Mouse (Mus musculus) embryonic fibroblast, embryonic 13.5 days (primary cell): ENCODE measurements around the gene Sertad1. TPM values are rescaled to one million over a fixed set of nuclear protein-coding genes. Genes with fewer than 3 reads are reported as not detected.
A peak's percentile ranks its signal among the peaks of the same experiment; 100 is the strongest.

Experiments used
- H3K27ac ChIP-seq: 2 replicates; pipeline ENCODE4 v1.5.1; 2012; ENCODE audit warnings: low read length, control low read depth, inconsistent platforms; ENCODE audit not compliant: insufficient read depth
- H3K4me1 ChIP-seq: 2 replicates; pipeline ENCODE4 v1.6.1; 2011; ENCODE audit warnings: low read length; ENCODE audit not compliant: control insufficient read depth, insufficient read depth
- H3K4me3 ChIP-seq: 2 replicates; pipeline ENCODE4 v1.5.1; 2011; ENCODE audit warnings: mild to moderate bottlenecking, control low read depth, low read length; ENCODE audit not compliant: insufficient read depth
- CTCF ChIP-seq: IDR thresholded peaks from 2 replicates; pipeline ENCODE4 v1.5.1; 2011; ENCODE audit warnings: mild to moderate bottlenecking, control low read depth, low read length, moderate library complexity, borderline replicate concordance; ENCODE audit not compliant: insufficient read depth
- POLR2A ChIP-seq: IDR thresholded peaks from 2 replicates; pipeline ENCODE4 v1.6.1; 2011; ENCODE audit warnings: low read depth, mild to moderate bottlenecking, control low read depth, low read length, moderate library complexity
- polyA plus RNA-seq: library from polyadenylated mRNA; stranded (reverse); fragments of >200 nt; gene quantifications from 2 replicates; pipeline ENCODE4 v1.2.4, GENCODE M21; 2011; ENCODE audit warnings: low read depth; ENCODE audit not compliant: missing spikeins, insufficient read length

Gene Sertad1
- polyA plus RNA-seq, 1 experiment, result 23.7 TPM

DNA sequence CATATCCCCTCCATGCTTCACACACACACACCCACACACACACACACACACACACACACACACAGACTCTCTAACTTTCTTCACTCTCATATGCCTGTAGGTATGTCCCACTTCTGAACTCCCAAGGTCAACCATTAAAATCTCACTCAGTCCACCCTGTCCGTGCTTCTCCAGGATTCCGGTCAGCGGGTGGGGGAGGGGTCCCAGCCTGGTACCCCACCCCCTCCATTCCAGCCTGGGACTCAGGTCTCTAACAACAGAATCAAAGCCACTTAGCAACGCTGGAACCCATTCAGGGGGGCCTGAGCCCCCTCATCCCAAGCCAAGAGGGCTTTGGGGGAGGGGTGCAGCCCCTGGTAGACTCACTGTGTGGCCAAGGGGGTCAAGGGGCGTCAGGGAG, 36.3 kb downstream of the Sertad1 start, which contains the start of gene Hipk4:
TSS of gene Hipk4 (plus strand) at position 301 of the 400 bp plus-strand sequence.
- H3K4me1 ChIP-seq, result no peaks in the 10 kb centered on the region
- H3K27ac ChIP-seq, result no peak within 1 kb of the TSS
- no peak within 1 kb of the TSS for H3K4me3 ChIP-seq
- no peak for TF ChIP-seq CTCF
- TF ChIP-seq POLR2A, result no peak

DNA sequence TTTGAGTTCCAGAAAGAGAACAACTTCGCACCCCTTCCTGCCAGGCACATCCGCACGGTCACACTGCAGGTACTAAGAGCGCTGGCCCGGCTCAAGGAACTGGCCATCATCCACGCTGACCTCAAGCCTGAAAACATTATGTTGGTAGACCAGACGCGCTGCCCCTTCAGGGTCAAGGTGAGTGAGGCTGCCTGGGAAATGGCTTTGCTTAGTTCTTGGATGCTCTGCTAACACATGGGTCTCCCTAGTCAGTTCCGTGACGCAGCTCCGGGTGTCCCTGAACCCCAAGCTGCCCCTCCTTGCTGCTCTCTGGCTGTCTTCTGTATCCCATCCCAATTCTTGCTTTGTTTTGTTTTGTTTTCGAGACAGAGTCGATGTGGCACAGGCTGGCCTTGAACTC, 37.1 kb downstream of the Sertad1 start:
- no peak overlapping the region for H3K27ac ChIP-seq
- no peak overlapping the region for H3K4me3 ChIP-seq
- no peaks in the 10 kb centered on the region for H3K4me1 ChIP-seq
- TF ChIP-seq CTCF (no peak), POLR2A (no peak)

DNA sequence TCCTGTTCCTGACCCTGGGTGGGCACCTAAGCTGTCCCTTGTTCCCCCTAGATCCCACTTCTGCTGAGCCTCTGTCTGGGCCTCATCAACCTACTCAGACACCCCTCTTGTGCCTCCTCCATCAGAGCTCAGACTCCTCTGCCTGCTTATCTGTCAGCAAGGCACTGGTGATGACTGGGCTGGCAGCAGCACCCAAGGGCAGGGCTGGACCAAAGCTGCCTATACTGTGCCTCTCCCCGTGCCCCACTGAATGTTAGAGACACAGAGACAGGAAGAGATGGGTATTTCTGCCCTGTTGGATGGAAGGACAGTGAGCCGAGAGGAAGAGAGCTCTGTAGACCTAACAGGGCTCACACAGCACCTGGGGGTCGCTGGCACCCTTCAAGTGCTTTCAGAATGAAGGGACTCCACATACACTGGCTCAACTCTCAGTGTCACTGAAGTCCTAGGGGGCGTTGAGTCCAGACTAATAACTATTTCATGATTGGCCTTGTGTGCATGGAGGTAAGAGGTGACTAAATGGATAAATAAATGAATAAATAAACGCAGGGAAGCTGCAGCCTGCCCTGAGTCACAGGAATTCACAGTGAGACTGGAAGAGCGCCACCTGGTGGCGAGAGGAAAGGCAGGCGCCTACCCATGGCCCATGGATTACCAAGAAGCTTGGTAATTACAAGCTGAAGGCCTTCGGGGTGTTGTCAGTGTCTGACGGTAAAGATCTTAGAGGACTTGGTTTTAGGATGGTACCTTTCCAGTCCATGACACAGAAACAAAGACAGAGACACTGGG, 39.5 kb downstream of the Sertad1 start:
- TF ChIP-seq CTCF (peak; percentile 81), POLR2A (no peak)
- no peak overlapping the region for H3K27ac ChIP-seq
- no peak overlapping the region for H3K4me3 ChIP-seq
- H3K4me1 ChIP-seq, result no peaks in the 10 kb centered on the region

DNA sequence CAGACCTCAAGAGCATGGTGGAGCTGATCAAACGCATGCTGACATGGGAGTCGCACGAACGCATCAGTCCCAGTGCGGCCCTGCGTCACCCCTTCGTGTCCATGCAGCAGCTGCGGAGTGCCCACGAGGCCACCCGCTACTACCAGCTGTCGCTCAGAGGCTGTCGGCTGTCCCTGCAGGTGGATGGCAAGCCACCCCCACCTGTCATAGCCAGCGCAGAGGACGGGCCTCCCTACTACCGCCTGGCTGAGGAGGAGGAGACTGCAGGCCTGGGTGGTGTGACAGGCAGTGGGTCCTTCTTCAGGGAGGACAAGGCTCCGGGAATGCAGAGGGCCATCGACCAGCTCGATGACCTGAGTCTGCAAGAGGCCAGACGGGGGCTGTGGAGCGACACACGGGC, 42.4 kb downstream of the Sertad1 start:
- H3K4me3 ChIP-seq, result no peak overlapping the region
- no peak for TF ChIP-seq CTCF
- no peak for TF ChIP-seq POLR2A
- no peak overlapping the region for H3K27ac ChIP-seq
- H3K4me1 ChIP-seq, result no peaks in the 10 kb centered on the region

DNA sequence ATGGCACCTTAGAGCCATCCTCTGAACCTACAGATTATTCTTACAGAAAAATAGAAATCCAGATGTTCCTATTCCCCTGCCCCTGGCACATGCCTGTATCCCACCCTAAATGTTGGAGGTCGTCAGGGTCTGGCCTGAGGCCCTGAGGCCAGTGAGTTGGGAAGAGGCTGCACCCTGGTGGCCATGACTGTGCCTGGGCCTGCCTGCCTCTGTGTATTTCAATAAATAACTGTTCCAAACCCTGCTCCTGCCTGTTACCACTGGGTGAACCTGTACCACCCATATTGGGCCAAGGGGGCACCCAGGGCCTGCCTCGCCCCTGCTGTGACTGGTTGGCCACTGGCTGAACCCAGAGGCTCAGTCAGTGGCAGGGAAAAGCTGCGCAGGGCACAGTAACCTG, 44.2 kb downstream of the Sertad1 start:
- no peak overlapping the region for H3K27ac ChIP-seq
- TF ChIP-seq POLR2A, result no peak
- peak; percentile 23; the same call in 1 of the 2 replicates for TF ChIP-seq CTCF
- no peak overlapping the region for H3K4me3 ChIP-seq
- H3K4me1 ChIP-seq, result no peaks in the 10 kb centered on the region

DNA sequence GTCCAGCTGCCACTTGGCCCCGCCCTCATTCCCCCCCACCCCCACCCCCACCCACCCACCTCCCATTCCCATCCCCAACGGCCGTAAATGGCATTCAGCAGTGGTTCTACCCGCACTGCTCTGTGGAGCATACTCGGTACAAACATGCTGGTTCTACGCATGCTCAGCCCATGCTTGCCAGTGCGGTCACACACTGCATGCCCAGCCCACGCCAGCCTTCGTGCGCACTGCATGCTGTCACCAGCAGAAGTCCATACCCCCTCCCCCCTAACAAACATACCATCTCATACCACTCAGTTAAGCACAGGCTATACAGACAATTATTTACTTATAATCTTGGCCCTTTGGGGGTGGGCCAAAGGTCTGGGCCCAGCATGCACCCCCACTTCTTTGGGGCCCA, 45.0 kb downstream of the Sertad1 start:
- Histone ChIP-seq H3K27ac (no peak overlapping the region), H3K4me3 (no peak overlapping the region), H3K4me1 (no peaks in the 10 kb centered on the region)
- TF ChIP-seq POLR2A (no peak), CTCF (no peak)

DNA sequence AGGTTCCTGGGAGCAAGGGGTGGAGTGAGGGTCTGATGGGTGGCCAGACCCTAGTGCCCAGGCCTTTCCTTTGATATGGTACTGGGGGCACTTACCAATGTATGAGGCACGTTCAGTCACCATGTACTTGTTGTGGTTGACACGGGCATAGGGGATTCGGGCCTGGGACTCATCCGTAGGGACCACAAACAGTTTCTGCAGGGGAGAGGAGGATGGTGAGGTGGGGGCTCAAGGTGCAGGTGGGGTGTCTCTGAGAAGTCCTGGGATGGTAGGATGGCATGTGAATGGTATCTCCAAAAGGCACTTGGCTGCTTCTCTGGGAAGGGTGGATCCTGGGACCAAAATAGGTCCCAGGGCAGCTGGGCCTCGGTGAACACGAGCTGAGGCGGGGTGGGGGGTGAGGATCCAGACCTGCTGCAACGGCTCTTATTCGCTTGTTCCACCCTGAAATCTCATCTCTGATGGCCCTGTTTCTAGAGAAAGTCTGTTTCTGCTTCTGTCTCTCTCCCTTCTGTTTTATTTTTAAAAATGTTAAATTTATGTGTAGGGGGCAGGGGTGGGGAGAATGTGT, 45.9 kb downstream of the Sertad1 start:
- Histone ChIP-seq H3K4me1 (no peaks in the 10 kb centered on the region), H3K4me3 (no peak overlapping the region), H3K27ac (no peak overlapping the region)
- TF ChIP-seq CTCF, result no peak
- TF ChIP-seq POLR2A, result no peak

DNA sequence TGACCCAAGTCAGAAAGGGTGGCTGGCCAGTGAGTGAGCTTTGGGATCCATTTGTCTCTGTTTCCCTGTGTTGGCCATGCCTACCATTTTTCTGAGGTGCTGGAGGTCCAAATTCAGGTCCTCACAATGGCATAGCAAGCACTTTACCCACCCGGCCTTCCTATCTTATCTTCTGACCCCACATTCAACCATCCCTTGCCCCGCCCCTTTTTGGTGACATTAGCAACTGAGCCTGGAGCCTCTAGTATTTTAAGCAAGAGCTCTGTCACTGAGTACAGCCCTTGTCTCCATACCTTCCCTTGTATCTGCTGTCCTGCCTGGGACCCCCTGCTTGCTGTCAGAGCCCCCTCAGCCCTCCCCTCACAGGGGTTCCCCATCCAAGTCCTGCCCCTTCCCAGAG, 48.7 kb downstream of the Sertad1 start:
- Histone ChIP-seq H3K27ac (no peak overlapping the region), H3K4me1 (no peaks in the 10 kb centered on the region), H3K4me3 (no peak overlapping the region)
- no peak for TF ChIP-seq POLR2A
- TF ChIP-seq CTCF, result no peak

DNA sequence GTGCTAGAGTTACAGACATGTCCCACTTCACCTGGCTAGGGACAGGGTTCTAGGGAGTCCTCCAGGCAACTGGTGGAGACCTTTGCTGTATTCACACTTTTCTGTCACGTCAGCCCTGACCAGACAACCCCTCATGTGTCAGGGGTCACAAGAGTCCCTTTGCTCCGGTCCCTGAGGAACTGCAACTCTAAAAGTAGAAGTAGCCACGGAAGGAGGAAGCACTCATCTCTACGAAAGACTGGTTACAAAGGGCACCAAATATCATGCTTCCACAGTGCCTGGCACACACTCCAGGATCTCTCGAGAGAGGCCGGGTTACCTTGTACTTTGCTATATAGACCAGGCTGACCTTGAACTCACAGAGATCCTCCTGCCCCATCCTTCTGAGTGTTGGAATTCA, 49.9 kb downstream of the Sertad1 start:
- TF ChIP-seq POLR2A (no peak), CTCF (no peak)
- no peaks in the 10 kb centered on the region for H3K4me1 ChIP-seq
- H3K27ac ChIP-seq, result no peak overlapping the region
- no peak overlapping the region for H3K4me3 ChIP-seq

DNA sequence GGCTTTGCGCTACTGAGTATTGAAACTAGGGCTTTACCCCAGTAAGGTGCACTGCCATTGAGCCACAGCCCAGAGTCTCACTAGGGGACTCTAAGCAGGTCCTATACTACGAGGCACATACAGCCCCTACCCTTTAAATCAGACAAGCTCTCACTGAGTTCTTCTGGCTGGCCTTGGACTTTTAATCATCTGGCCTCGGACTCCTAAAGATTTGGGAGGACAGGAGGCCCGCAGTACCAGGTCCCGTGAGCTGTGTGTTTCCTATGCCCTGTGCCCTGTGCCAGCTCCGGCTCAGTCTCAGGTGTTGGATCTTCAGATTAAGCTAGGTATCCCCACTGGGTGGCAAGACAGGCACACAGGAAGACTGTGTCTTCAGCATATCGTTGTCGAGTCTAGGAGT, 51.3 kb downstream of the Sertad1 start:
- Histone ChIP-seq H3K4me1 (no peaks in the 10 kb centered on the region), H3K27ac (no peak overlapping the region), H3K4me3 (no peak overlapping the region)
- no peak for TF ChIP-seq CTCF
